Mouse (Mus musculus) heart, adult 2 months (tissue): Measurements from ENCODE around the gene Maml1.

Experiments used
- CTCF ChIP-seq: fragments of 200-600 bp; IDR thresholded peaks from 2 replicates; pipeline ENCODE4 v1.8.1; 2022; ENCODE audit warnings: antibody characterized with exemption, mild to moderate bottlenecking, moderate library complexity
- EP300 ChIP-seq: fragments of 200-500 bp; IDR thresholded peaks from 2 replicates; pipeline ENCODE4 v1.6.1; 2011; ENCODE audit warnings: low read depth, low read length, control low read depth; ENCODE audit not compliant: insufficient read depth
- POLR2A ChIP-seq: fragments of 200-500 bp; IDR thresholded peaks from 2 replicates; pipeline ENCODE4 v1.6.1; 2011; ENCODE audit warnings: mild to moderate bottlenecking, low read depth, low read length, control low read depth; ENCODE audit not compliant: insufficient read depth

DNA sequence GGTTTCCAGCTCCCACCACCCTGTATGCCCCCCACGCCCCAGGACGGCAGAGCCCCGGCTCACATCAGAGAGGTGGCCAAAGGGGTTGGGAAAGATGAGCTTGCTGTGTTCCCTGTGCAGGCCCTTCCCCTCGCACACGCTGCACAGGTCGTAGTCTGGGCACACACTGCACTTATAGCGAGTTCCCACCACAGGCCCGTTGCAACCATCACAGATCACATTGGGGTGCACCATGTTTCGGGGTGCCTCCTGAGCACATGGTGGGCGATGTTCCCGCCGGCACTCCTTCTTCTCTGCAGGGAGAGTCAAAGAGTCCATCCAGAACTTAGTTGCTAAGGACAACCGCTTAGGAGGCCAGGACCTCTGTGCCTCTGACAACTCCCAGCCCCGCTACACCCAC, 84.8 kb downstream of the Maml1 start:
- TF ChIP-seq POLR2A = no peak
- no peak for TF ChIP-seq EP300
- no peak for TF ChIP-seq CTCF
